12 mouse cellular contexts compared by ENCODE assay signal in genomic region chr10:88627052-88627451, GRCm38 (mm10). TPM values are rescaled to one million over a fixed set of nuclear protein-coding genes. Genes with fewer than 3 reads are reported as not detected.
DNase-seq lines count a peak whose midpoint lies in the region; ATAC-seq lines count a peak whose summit lies in the region.
"Had no signal": no experiment of that assay in that cellular context is flagged by ENCODE, and none has a peak within 500 bp of the region (broad histone marks: within the 10 kb centered on the region; RNA-seq: fewer than 3 reads in every experiment).

No protein-coding gene starts in this region.

- intact Hi-C loops in heart, postnatal 14 days (cut with DNase I), result no loop called here

- no peak overlapping the region for H3K27ac ChIP-seq in hindbrain, embryonic 16.5 days (ENCODE audit: low read depth, low read length)
- no peak overlapping the region for H3K27ac ChIP-seq in neural tube, embryonic 13.5 days (replicated peaks)

- no peaks in the 10 kb centered on the region; the same call in 1 of the 2 replicates for H3K9me3 ChIP-seq in hindbrain, embryonic 16.5 days (ENCODE audit: control insufficient read depth, low read length)
- no peaks in the 10 kb centered on the region for H3K9me3 ChIP-seq in neural tube, embryonic 13.5 days

- no peaks in the 10 kb centered on the region for H3K4me1 ChIP-seq in hindbrain, embryonic 16.5 days (ENCODE audit: control insufficient read depth, insufficient read depth, low read depth, low read length)
- H3K4me1 ChIP-seq in neural tube, embryonic 13.5 days (replicated peaks), result no peaks in the 10 kb centered on the region

- no peaks in the 10 kb centered on the region for H3K36me3 ChIP-seq in hindbrain, embryonic 16.5 days (ENCODE audit: control insufficient read depth, insufficient read depth, low read length)
- H3K36me3 ChIP-seq in neural tube, embryonic 13.5 days, result no peaks in the 10 kb centered on the region

- H3K9ac ChIP-seq in hindbrain, embryonic 16.5 days (ENCODE audit: low read depth, low read length), result no peak overlapping the region
- H3K9ac ChIP-seq in neural tube, embryonic 13.5 days, result no peak overlapping the region
- H3K9ac ChIP-seq: lung, embryonic 14.5 days had no signal

- DNase-seq in layer of hippocampus, adult 8-10 months (ENCODE audit: low spot score in 2 of 2), result peak; percentile 9 to 13
- no peak for DNase-seq in layer of hippocampus, postnatal 10 days (ENCODE audit: low spot score in 2 of 2)
- DNase-seq in ZHBTc4 (ENCODE audit: low read depth, low spot score), result peak; percentile 66
- DNase-seq in heart, postnatal 14 days, result no peak
- no peak for DNase-seq in layer of hippocampus, adult 11-12 months (ENCODE audit: low spot score)
- DNase-seq: heart, adult 18-20 months; kidney, postnatal 25 days; lung, embryonic 14.5 days had no signal

- 71% methylated on average over 4 of the region's 4 CpGs for WGBS in hindbrain, embryonic 16.5 days
- 48% methylated on average over 4 of the region's 4 CpGs for WGBS in neural tube, embryonic 13.5 days

- no peaks in the 10 kb centered on the region for H3K27me3 ChIP-seq in hindbrain, embryonic 16.5 days (replicated peaks; ENCODE audit: control insufficient read depth, insufficient read depth, low read length)
- no peaks in the 10 kb centered on the region for H3K27me3 ChIP-seq in neural tube, embryonic 13.5 days

- 0 out of 2 replicates have a peak, but pooled peaks have one; percentile 54 for ATAC-seq in hindbrain, embryonic 16.5 days
- peak; percentile 72 for ATAC-seq in neural tube, embryonic 13.5 days (ENCODE audit: low read depth)
- ATAC-seq in activated CD4-positive, CD25-positive, alpha-beta regulatory T cell, adult 4 months, result no peak

- H3K4me2 ChIP-seq in hindbrain, embryonic 16.5 days (ENCODE audit: low read length), result no peak overlapping the region
- no peak overlapping the region for H3K4me2 ChIP-seq in neural tube, embryonic 13.5 days
- H3K4me2 ChIP-seq: lung, embryonic 14.5 days had no signal

- H3K4me3 ChIP-seq in hindbrain, embryonic 16.5 days (ENCODE audit: low read length), result no peak overlapping the region
- no peak overlapping the region for H3K4me3 ChIP-seq in neural tube, embryonic 13.5 days

RNA-seq across cellular contexts. Expression of gene Mybpc1, which starts 22.1 kb away (rescaled TPM):
- total RNA-seq in layer of hippocampus, adult 8-10 months (2022), result 1 to 10 TPM; 2.2 to 3.3 (median 2.6) TPM
- total RNA-seq in layer of hippocampus, postnatal 10 days (2021), result 1 to 10 TPM; 1.0 to 1.8 TPM
- polyA plus RNA-seq in hindbrain, embryonic 16.5 days (2015; fragmentation: Nextera tagmentation; extraction: Ambion mirVana), result 3.4 and 14.1 TPM in 2 replicates
- 2.8 and 5.8 TPM in 2 replicates for polyA plus RNA-seq in neural tube, embryonic 13.5 days (2015; fragmentation: Nextera tagmentation; extraction: Ambion mirVana)
- polyA plus RNA-seq in activated CD4-positive, CD25-positive, alpha-beta regulatory T cell, adult 4 months (2017; shearing (Covaris generic)), result not detected
- under 1 TPM; 0.19 to 0.20 TPM for total RNA-seq in heart, postnatal 14 days (2021)
- total RNA-seq: common myeloid progenitor, adult 5-6 weeks had no signal

RNA-seq across cellular contexts. Expression of gene Spic, which starts 57.8 kb away (rescaled TPM):
- total RNA-seq in layer of hippocampus, adult 8-10 months (2022), result not detected
- total RNA-seq in layer of hippocampus, postnatal 10 days (2021), result not detected
- 0.24 and 0.28 TPM in 2 replicates for polyA plus RNA-seq in hindbrain, embryonic 16.5 days (2015; fragmentation: Nextera tagmentation; extraction: Ambion mirVana)
- not detected in 2 replicates for polyA plus RNA-seq in neural tube, embryonic 13.5 days (2015; fragmentation: Nextera tagmentation; extraction: Ambion mirVana)
- polyA plus RNA-seq in activated CD4-positive, CD25-positive, alpha-beta regulatory T cell, adult 4 months (2017; shearing (Covaris generic)), result 1 to 10 TPM in 1 of 2 experiments, not detected in 1; 3.4 TPM
- under 1 TPM in 1 of 2 experiments, not detected in 1; 0.27 TPM for total RNA-seq in heart, postnatal 14 days (2021)
- polyA plus RNA-seq: lung, embryonic 14.5 days had no signal

Comparison
In these comparisons a context has a peak if more than half of its experiments do, and no peak if none do; other contexts are left out.
1. DNase-seq: peak in layer of hippocampus, adult 8-10 months (2 of 2) and ZHBTc4 (single experiment); none in layer of hippocampus, postnatal 10 days (0 of 2), heart, postnatal 14 days (0 of 2) and layer of hippocampus, adult 11-12 months (single experiment).